ENCODE assay signal across 39 mouse cellular contexts in the genomic region with DNA sequence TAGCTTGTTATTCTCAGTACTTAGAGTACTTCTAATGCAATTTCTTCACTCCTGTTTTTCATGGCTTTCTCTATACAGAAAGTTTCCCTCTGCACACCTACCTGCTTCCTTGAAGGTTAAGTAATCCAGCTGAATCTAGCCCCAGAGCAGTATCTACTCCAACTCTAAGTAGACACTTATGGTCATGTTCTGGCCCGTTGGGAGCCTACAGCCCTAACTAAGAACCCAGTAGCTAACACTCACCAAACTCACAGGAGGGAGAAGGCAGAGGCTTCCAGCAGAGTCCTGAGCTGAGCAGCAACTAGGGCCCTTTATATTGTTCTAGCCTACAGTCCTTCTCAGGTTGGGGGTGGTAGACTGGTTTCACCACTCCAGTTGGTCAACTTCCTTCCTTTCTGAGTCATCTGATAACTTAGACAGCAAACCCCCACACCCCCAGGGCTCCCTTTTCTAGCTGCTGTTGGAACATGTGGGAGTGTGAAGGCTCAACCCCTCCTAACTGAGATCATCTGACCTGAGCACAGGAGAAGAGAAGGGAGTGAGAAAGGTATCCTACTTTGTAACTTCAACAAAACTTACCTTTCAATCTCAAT. TPM values are rescaled to one million over a fixed set of nuclear protein-coding genes. Genes with fewer than 3 reads are reported as not detected.
A peak's percentile ranks its signal among the peaks of the same experiment; 100 is the strongest.
DNase-seq lines count a peak whose midpoint lies in the region; ATAC-seq and TF ChIP-seq lines count a peak whose summit lies in the region.
"Had no signal": no experiment of that assay in that cellular context is flagged by ENCODE, and none has a peak within 500 bp of the region (broad histone marks: within the 10 kb centered on the region; RNA-seq: fewer than 3 reads in every experiment).

A gene (minus strand): TSS at position 287 of the 593 bp plus-strand sequence.

- 79% methylated on average over 1 of the region's 1 CpGs for WGBS in kidney, embryonic 15.5 days
- 80% methylated on average over 1 of the region's 1 CpGs for WGBS in kidney, embryonic 16.5 days
- 61% methylated on average over 1 of the region's 1 CpGs for WGBS in stomach, postnatal 0 days
- WGBS in forebrain, embryonic 11.5 days: 83% methylated on average over 1 of the region's 1 CpGs

- H3K36me3 ChIP-seq in kidney, embryonic 15.5 days: no peaks in the 10 kb centered on the region
- H3K36me3 ChIP-seq in kidney, embryonic 16.5 days (ENCODE audit: insufficient read depth, low read length): no peaks in the 10 kb centered on the region
- no peaks in the 10 kb centered on the region for H3K36me3 ChIP-seq in stomach, postnatal 0 days (ENCODE audit: control insufficient read depth, insufficient read depth, low read length)
- no peaks in the 10 kb centered on the region for H3K36me3 ChIP-seq in forebrain, embryonic 11.5 days (ENCODE audit: control insufficient read depth, insufficient read depth, low read length)
- H3K36me3 ChIP-seq: embryonic facial prominence, embryonic 12.5 days; heart, embryonic 12.5 days; hindbrain, embryonic 13.5 days had no signal

- no peak for ATAC-seq in kidney, embryonic 15.5 days (replicated peaks; ENCODE audit: low FRiP score)
- no peak for ATAC-seq in kidney, embryonic 16.5 days (ENCODE audit: low FRiP score, low TSS enrichment)
- ATAC-seq in stomach, postnatal 0 days (ENCODE audit: low FRiP score, low TSS enrichment): no peak
- ATAC-seq in forebrain, embryonic 11.5 days (replicated peaks; ENCODE audit: low FRiP score): no peak
- ATAC-seq: activated CD4-positive, CD25-positive, alpha-beta regulatory T cell, adult 4 months; forebrain, embryonic 13.5 days; intestine, embryonic 16.5 days; midbrain, embryonic 16.5 days had no signal

- TF ChIP-seq EP300 in stomach, postnatal 0 days (optimal IDR thresholded peaks at IDR 0.05): no peak

- H3K4me1 ChIP-seq in kidney, embryonic 15.5 days: peaks cover 16% of the 10 kb centered on the region
- peaks cover 14% of the 10 kb centered on the region for H3K4me1 ChIP-seq in kidney, embryonic 16.5 days (ENCODE audit: insufficient read depth, low read length)
- H3K4me1 ChIP-seq in stomach, postnatal 0 days (replicated peaks; ENCODE audit: control insufficient read depth, insufficient read depth): no peaks in the 10 kb centered on the region
- no peaks in the 10 kb centered on the region for H3K4me1 ChIP-seq in forebrain, embryonic 11.5 days (replicated peaks; ENCODE audit: control insufficient read depth, insufficient read depth, low read length)
- H3K4me1 ChIP-seq: embryonic facial prominence, embryonic 12.5 days; forebrain, embryonic 13.5 days; hindbrain, embryonic 13.5 days had no signal

- H3K27me3 ChIP-seq in kidney, embryonic 15.5 days: no peaks in the 10 kb centered on the region
- H3K27me3 ChIP-seq in kidney, embryonic 16.5 days (ENCODE audit: insufficient read depth, low read length): no peaks in the 10 kb centered on the region
- no peaks in the 10 kb centered on the region for H3K27me3 ChIP-seq in stomach, postnatal 0 days (ENCODE audit: control insufficient read depth, insufficient read depth, low read length)
- H3K27me3 ChIP-seq in forebrain, embryonic 11.5 days (ENCODE audit: control insufficient read depth, insufficient read depth, low read length): no peaks in the 10 kb centered on the region
- H3K27me3 ChIP-seq: embryonic facial prominence, embryonic 12.5 days; forebrain, embryonic 13.5 days; heart, embryonic 12.5 days; hindbrain, embryonic 13.5 days had no signal

- H3K27ac ChIP-seq in kidney, embryonic 15.5 days: 0 out of 2 replicates have a peak within 1 kb of the TSS, but pooled peaks have one; percentile 3
- no peak within 1 kb of the TSS; the same call in 1 of the 2 replicates for H3K27ac ChIP-seq in kidney, embryonic 16.5 days (ENCODE audit: low read length)
- H3K27ac ChIP-seq in stomach, postnatal 0 days (replicated peaks): peak within 1 kb of the TSS; percentile 35; the same call in 1 of the 2 replicates
- no peak within 1 kb of the TSS for H3K27ac ChIP-seq in forebrain, embryonic 11.5 days (ENCODE audit: low read depth, low read length)
- H3K27ac ChIP-seq: embryonic facial prominence, embryonic 12.5 days; forebrain, embryonic 13.5 days; hindbrain, embryonic 13.5 days; layer of hippocampus, adult 2 months; liver, embryonic 14.5 days had no signal

- no peak for TF ChIP-seq CTCF in stomach, postnatal 0 days (IDR thresholded peaks at IDR 0.05; ENCODE audit: low read depth)

- DNase-seq in 3T3-L1 (ENCODE audit: low read depth, low spot score): peak; percentile 43
- DNase-seq in c-Kit-positive CD71-negative TER-119-negative erythroid progenitor cells, embryonic 14.5 days (ENCODE audit: low read depth): peak; percentile 16
- no peak for DNase-seq in stomach, postnatal 0 days (ENCODE audit: low spot score)
- no peak for DNase-seq in forebrain, embryonic 11.5 days (ENCODE audit: low spot score)
- no peak for DNase-seq in spleen, postnatal 36 days (ENCODE audit: low spot score in 2 of 2)
- DNase-seq: adrenal gland, adult 2 months; adrenal gland, postnatal 36 days; B cell, adult 2 months; cerebellum, adult 8-10 months; cerebellum, postnatal 25 days; gastrocnemius, postnatal 10 days; heart, adult 11 months; heart, postnatal 4 days; kidney, adult 9 months; kidney, postnatal 36 days; left cerebral cortex, postnatal 4 days; liver; lung, adult 2 months; lung, postnatal 14 days; right cerebral cortex, adult 18-20 months; right cerebral cortex, postnatal 4 days; thymus, postnatal 4 days had no signal

- H3K9ac ChIP-seq in kidney, embryonic 15.5 days: no peak within 1 kb of the TSS
- H3K9ac ChIP-seq in kidney, embryonic 16.5 days (replicated peaks; ENCODE audit: low read length): no peak within 1 kb of the TSS
- H3K9ac ChIP-seq in stomach, postnatal 0 days (ENCODE audit: low read length): no peak within 1 kb of the TSS
- no peak within 1 kb of the TSS for H3K9ac ChIP-seq in forebrain, embryonic 11.5 days (ENCODE audit: low read length)
- H3K9ac ChIP-seq: embryonic facial prominence, embryonic 12.5 days; forebrain, embryonic 13.5 days; heart, embryonic 12.5 days; hindbrain, embryonic 13.5 days; liver, embryonic 14.5 days had no signal

- no peak within 1 kb of the TSS for H3K4me2 ChIP-seq in kidney, embryonic 15.5 days
- H3K4me2 ChIP-seq in kidney, embryonic 16.5 days (replicated peaks; ENCODE audit: low read depth, low read length): no peak within 1 kb of the TSS
- H3K4me2 ChIP-seq in stomach, postnatal 0 days (replicated peaks; ENCODE audit: low read depth): no peak within 1 kb of the TSS
- H3K4me2 ChIP-seq in forebrain, embryonic 11.5 days (ENCODE audit: low read depth, low read length, severe bottlenecking): no peak within 1 kb of the TSS
- H3K4me2 ChIP-seq: embryonic facial prominence, embryonic 12.5 days; forebrain, embryonic 13.5 days; heart, embryonic 12.5 days; hindbrain, embryonic 13.5 days; midbrain, embryonic 11.5 days had no signal

- no peak within 1 kb of the TSS for H3K4me3 ChIP-seq in kidney, embryonic 15.5 days (replicated peaks)
- no peak within 1 kb of the TSS for H3K4me3 ChIP-seq in kidney, embryonic 16.5 days (ENCODE audit: low read length)
- H3K4me3 ChIP-seq in stomach, postnatal 0 days (ENCODE audit: low read depth, low read length): no peak within 1 kb of the TSS
- H3K4me3 ChIP-seq in forebrain, embryonic 11.5 days (ENCODE audit: low read depth, low read length): no peak within 1 kb of the TSS
- H3K4me3 ChIP-seq: embryonic facial prominence, embryonic 12.5 days; erythroblast, embryonic 14.5 days; forebrain, embryonic 13.5 days; heart, embryonic 12.5 days; hindbrain, embryonic 13.5 days; layer of hippocampus, adult 2 months had no signal

- no peaks in the 10 kb centered on the region for H3K9me3 ChIP-seq in kidney, embryonic 15.5 days (replicated peaks)
- H3K9me3 ChIP-seq in kidney, embryonic 16.5 days (ENCODE audit: low read length): no peaks in the 10 kb centered on the region
- no peaks in the 10 kb centered on the region for H3K9me3 ChIP-seq in stomach, postnatal 0 days (ENCODE audit: control insufficient read depth, low read length)
- no peaks in the 10 kb centered on the region for H3K9me3 ChIP-seq in forebrain, embryonic 11.5 days (ENCODE audit: control insufficient read depth, low read length)
- H3K9me3 ChIP-seq: embryonic facial prominence, embryonic 12.5 days; forebrain, embryonic 13.5 days; heart, embryonic 12.5 days; hindbrain, embryonic 13.5 days had no signal

RNA-seq across cellular contexts. Expression of the gene that starts here (rescaled TPM):
- 0.22 and 0.61 TPM in 2 replicates for polyA plus RNA-seq in kidney, embryonic 15.5 days (2015; fragmentation: Nextera tagmentation; extraction: Ambion mirVana)
- 0.64 and 1.4 TPM in 2 replicates for polyA plus RNA-seq in kidney, embryonic 16.5 days (2015; fragmentation: Nextera tagmentation; extraction: Ambion mirVana)
- 16.6 and 21.1 TPM in 2 replicates for polyA plus RNA-seq in stomach, postnatal 0 days (2015; fragmentation: Nextera tagmentation; extraction: Ambion mirVana)
- not detected in 2 replicates for polyA plus RNA-seq in forebrain, embryonic 11.5 days (2014; fragmentation: Nextera tagmentation; extraction: Ambion mirVana)
- polyA plus RNA-seq: activated CD4-positive, CD25-positive, alpha-beta regulatory T cell, adult 4 months; adrenal gland, adult 2 months; brain, embryonic 14.5 days; embryonic facial prominence, embryonic 12.5 days; erythroblast, embryonic 14.5 days; forebrain, embryonic 13.5 days; heart, embryonic 12.5 days; heart, postnatal 0 days; hindbrain, embryonic 13.5 days; midbrain, embryonic 11.5 days; midbrain, embryonic 16.5 days; neural tube, embryonic 11.5 days; spleen, adult 2 months had no signal

Comparison
In these comparisons a context has a peak if more than half of its experiments do, and no peak if none do; other contexts are left out.
1. H3K27ac ChIP-seq: peak in kidney, embryonic 15.5 days (single experiment) and stomach, postnatal 0 days (single experiment); none in kidney, embryonic 16.5 days (single experiment) and forebrain, embryonic 11.5 days (single experiment).
2. DNase-seq: peak in 3T3-L1 (single experiment) and c-Kit-positive CD71-negative TER-119-negative erythroid progenitor cells, embryonic 14.5 days (single experiment); none in stomach, postnatal 0 days (single experiment), forebrain, embryonic 11.5 days (single experiment) and spleen, postnatal 36 days (0 of 2).